8 mouse cellular contexts compared by ENCODE assay signal in the genomic region with DNA sequence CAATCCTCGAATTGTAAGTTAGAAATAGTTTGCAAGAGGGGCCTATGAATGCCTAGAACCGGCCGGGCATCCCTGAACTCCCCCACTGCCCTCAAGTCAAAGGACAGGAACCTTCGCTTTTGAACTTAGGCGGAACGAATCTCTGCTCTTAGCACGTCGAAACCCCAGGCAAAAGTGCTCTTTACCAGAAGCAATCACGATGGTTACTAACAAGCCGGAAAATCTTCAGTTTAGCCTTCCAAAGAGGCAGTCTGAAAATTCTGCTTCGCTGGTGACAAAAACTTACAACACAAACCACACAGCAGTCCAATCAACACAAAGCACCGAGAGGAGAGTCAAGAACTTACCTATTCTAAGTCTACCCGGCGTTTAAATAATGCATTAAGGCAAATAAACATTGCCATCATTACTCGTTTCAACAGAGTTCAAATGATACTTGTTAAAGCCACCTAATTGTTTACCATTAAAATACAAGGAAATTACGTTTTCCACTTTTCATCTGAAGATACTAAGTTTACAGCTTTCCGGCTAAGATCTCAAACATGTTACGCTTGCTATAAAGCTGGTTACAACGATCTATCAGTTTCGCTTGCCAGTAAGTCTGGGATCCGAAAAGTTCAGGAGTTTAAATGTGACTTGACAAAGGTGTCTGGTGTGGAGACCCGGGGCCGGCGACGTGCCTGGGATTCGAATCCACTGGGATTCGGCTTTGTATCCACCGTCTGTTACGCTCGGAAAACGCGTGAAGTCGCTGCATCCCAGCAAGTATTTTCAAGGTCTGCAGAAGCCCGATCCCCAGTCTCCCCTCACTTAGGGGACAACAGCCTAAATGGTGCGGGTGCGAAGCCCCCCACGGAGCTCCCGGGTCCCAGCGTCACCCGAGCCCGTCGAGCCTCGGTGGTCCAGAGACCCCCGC. TPM values are rescaled to one million over a fixed set of nuclear protein-coding genes. Genes with fewer than 3 reads are reported as not detected.
DNase-seq lines count a peak whose midpoint lies in the region; ATAC-seq lines count a peak whose summit lies in the region.

No protein-coding gene starts in this region.

- DNase-seq in cerebellum, adult 11 months = peak; percentile 9
- DNase-seq in cerebellum, adult 11-12 months = no peak
- peak; percentile 33 for DNase-seq in c-Kit-positive CD71-positive TER-119-negative erythroid progenitor cells, embryonic 14.5 days (ENCODE audit: low read depth)
- DNase-seq in frontal cortex, postnatal 10 days (ENCODE audit: low spot score in 2 of 2) = peak; percentile 32 to 57
- DNase-seq in hindbrain, embryonic 14.5 days (ENCODE audit: low spot score) = peak; percentile 70
- DNase-seq in left cerebral cortex, adult 11 months (ENCODE audit: low spot score) = peak; percentile 11
- peak; percentile 59 for DNase-seq in lung, postnatal 4 days
- DNase-seq in right cerebral cortex, postnatal 36 days (ENCODE audit: low spot score in 2 of 2) = peak; percentile 23 to 27

- no peaks in the 10 kb centered on the region for H3K36me3 ChIP-seq in hindbrain, embryonic 14.5 days (replicated peaks; ENCODE audit: control insufficient read depth, insufficient read depth)

- under 1% methylated on average over 44 of the region's 44 CpGs for WGBS in hindbrain, embryonic 14.5 days

- no peaks in the 10 kb centered on the region for H3K27me3 ChIP-seq in hindbrain, embryonic 14.5 days (ENCODE audit: control insufficient read depth, insufficient read depth, low read length)

- H3K4me3 ChIP-seq in hindbrain, embryonic 14.5 days (replicated peaks; ENCODE audit: low read length) = peak overlapping the region; percentile 70

- peaks cover 19% of the 10 kb centered on the region; the same call in 1 of the 2 replicates for H3K4me1 ChIP-seq in hindbrain, embryonic 14.5 days (replicated peaks; ENCODE audit: control insufficient read depth, insufficient read depth, low read length)

- peak overlapping the region; percentile 72 for H3K9ac ChIP-seq in hindbrain, embryonic 14.5 days

- H3K9me3 ChIP-seq in hindbrain, embryonic 14.5 days (ENCODE audit: control insufficient read depth, low read length) = no peaks in the 10 kb centered on the region

- ATAC-seq in hindbrain, embryonic 14.5 days (ENCODE audit: low FRiP score) = no peak

- no peak overlapping the region; the same call in none of the 2 replicates for H3K27ac ChIP-seq in hindbrain, embryonic 14.5 days

- peak overlapping the region; percentile 65 for H3K4me2 ChIP-seq in hindbrain, embryonic 14.5 days (replicated peaks)

RNA-seq across cellular contexts. Expression of a gene that starts 0.8 kb away (rescaled TPM):
- polyA plus RNA-seq in hindbrain, embryonic 14.5 days (2014; fragmentation: Nextera tagmentation; extraction: Ambion mirVana) = 22.7 and 24.2 TPM in 2 replicates

RNA-seq across cellular contexts. Expression of a gene that starts 18.1 kb away (rescaled TPM):
- not detected in 2 replicates for polyA plus RNA-seq in hindbrain, embryonic 14.5 days (2014; fragmentation: Nextera tagmentation; extraction: Ambion mirVana)
